In the genomic region with DNA sequence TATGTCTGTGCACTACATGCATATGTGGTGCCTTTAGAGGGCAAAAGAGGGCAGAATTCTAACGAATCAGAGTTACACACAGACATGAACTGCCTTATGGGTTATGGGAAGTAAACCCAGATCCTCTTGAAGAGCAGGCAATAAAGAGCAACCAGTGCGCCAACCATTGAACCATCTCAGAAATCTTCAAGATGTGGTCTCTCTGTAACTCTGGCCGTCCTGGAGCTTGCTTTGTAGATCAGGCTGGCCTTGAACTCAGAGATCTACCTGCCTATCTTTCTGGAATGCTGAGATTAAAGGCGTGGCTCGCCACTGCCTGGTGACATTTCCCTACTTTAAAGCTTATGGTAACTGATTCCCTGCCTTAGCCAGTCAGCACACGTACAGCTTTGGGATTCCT, we compare ENCODE assay signal across 8 mouse cellular contexts. TPM values are rescaled to one million over a fixed set of nuclear protein-coding genes. Genes with fewer than 3 reads are reported as not detected.
DNase-seq lines count a peak whose midpoint lies in the region; ATAC-seq lines count a peak whose summit lies in the region.

No protein-coding gene starts in this region.

- peak; percentile 11 for DNase-seq in thymus, postnatal 14 days
- no peak for DNase-seq in thymus, postnatal 10 days (ENCODE audit: low spot score in 2 of 2)
- DNase-seq in forebrain, embryonic 11.5 days (ENCODE audit: low spot score), result no peak
- DNase-seq in liver, embryonic 13.5 days, result no peak
- no peak for DNase-seq in ovary, postnatal 14 days (ENCODE audit: low spot score)
- DNase-seq in right cerebral cortex, postnatal 14 days, result no peak

- ATAC-seq in forebrain, embryonic 11.5 days (replicated peaks; ENCODE audit: low FRiP score), result no peak
- no peak for ATAC-seq in liver, embryonic 13.5 days (ENCODE audit: low read depth)
- no peak for ATAC-seq in granulocyte monocyte progenitor cell, adult 5-6 weeks (replicated peaks; ENCODE audit: poor library complexity, severe bottlenecking)
- ATAC-seq in monocyte, adult 5-6 weeks (replicated peaks; ENCODE audit: insufficient number of reproducible peaks, low FRiP score, low TSS enrichment, poor library complexity, severe bottlenecking), result no peak

- no peak overlapping the region; the same call in 1 of the 2 replicates for H3K9ac ChIP-seq in forebrain, embryonic 11.5 days (ENCODE audit: low read length)
- H3K9ac ChIP-seq in liver, embryonic 13.5 days, result peak overlapping the region; percentile 24; the same call in 1 of the 2 replicates

- no peak overlapping the region for H3K27ac ChIP-seq in forebrain, embryonic 11.5 days (ENCODE audit: low read depth, low read length)
- H3K27ac ChIP-seq in liver, embryonic 13.5 days, result peak overlapping the region; percentile 44; the same call in 1 of the 2 replicates

- H3K27me3 ChIP-seq in forebrain, embryonic 11.5 days (ENCODE audit: control insufficient read depth, insufficient read depth, low read length), result no peaks in the 10 kb centered on the region
- H3K27me3 ChIP-seq in liver, embryonic 13.5 days, result no peaks in the 10 kb centered on the region

- peak overlapping the region; percentile 57; the same call in 1 of the 2 replicates for H3K4me2 ChIP-seq in forebrain, embryonic 11.5 days (ENCODE audit: low read depth, low read length, severe bottlenecking)
- peak overlapping the region; percentile 83 for H3K4me2 ChIP-seq in liver, embryonic 13.5 days

- H3K36me3 ChIP-seq in forebrain, embryonic 11.5 days (ENCODE audit: control insufficient read depth, insufficient read depth, low read length), result no peaks in the 10 kb centered on the region
- H3K36me3 ChIP-seq in liver, embryonic 13.5 days, result peaks cover 29% of the 10 kb centered on the region

- H3K4me1 ChIP-seq in forebrain, embryonic 11.5 days (replicated peaks; ENCODE audit: control insufficient read depth, insufficient read depth, low read length), result peaks cover 8% of the 10 kb centered on the region
- peaks cover 42% of the 10 kb centered on the region for H3K4me1 ChIP-seq in liver, embryonic 13.5 days (replicated peaks)

- H3K4me3 ChIP-seq in forebrain, embryonic 11.5 days (ENCODE audit: low read depth, low read length), result peak overlapping the region; percentile 100
- peak overlapping the region; percentile 98 for H3K4me3 ChIP-seq in liver, embryonic 13.5 days (replicated peaks)

- no peaks in the 10 kb centered on the region for H3K9me3 ChIP-seq in forebrain, embryonic 11.5 days (ENCODE audit: control insufficient read depth, low read length)
- no peaks in the 10 kb centered on the region for H3K9me3 ChIP-seq in liver, embryonic 13.5 days (replicated peaks)

- 23% methylated on average over 6 of the region's 6 CpGs for whole genome bisulfite sequencing in forebrain, embryonic 11.5 days
- WGBS in liver, embryonic 13.5 days (ENCODE audit: insufficient replicate concordance), result 21% methylated on average over 6 of the region's 6 CpGs

RNA-seq across cellular contexts. Expression of gene Eif4g1, which starts 3.8 kb away (rescaled TPM):
- polyA plus RNA-seq in forebrain, embryonic 11.5 days (2014; fragmentation: Nextera tagmentation; extraction: Ambion mirVana), result 186 and 187 TPM in 2 replicates
- 99.1 and 114 TPM in 2 replicates for polyA plus RNA-seq in liver, embryonic 13.5 days (2015; fragmentation: Nextera tagmentation; extraction: Ambion mirVana)
- total RNA-seq in granulocyte monocyte progenitor cell, adult 5-6 weeks (2014; fragmentation: Nextera tagmentation), result 242 and 249 TPM in 2 replicates
- total RNA-seq in granulocyte monocyte progenitor cell, adult 5-6 weeks (2017), result 312 and 346 TPM in 2 replicates
- 140 to 207 TPM (median 147 TPM) in 3 replicates for total RNA-seq in monocyte, adult 5-6 weeks (2017)

RNA-seq across cellular contexts. Expression of gene Psmd2, which starts 20.4 kb away (rescaled TPM):
- polyA plus RNA-seq in forebrain, embryonic 11.5 days (2014; fragmentation: Nextera tagmentation; extraction: Ambion mirVana), result 469 and 503 TPM in 2 replicates
- 222 and 257 TPM in 2 replicates for polyA plus RNA-seq in liver, embryonic 13.5 days (2015; fragmentation: Nextera tagmentation; extraction: Ambion mirVana)
- total RNA-seq in granulocyte monocyte progenitor cell, adult 5-6 weeks (2014; fragmentation: Nextera tagmentation), result 144 and 149 TPM in 2 replicates
- 215 and 220 TPM in 2 replicates for total RNA-seq in granulocyte monocyte progenitor cell, adult 5-6 weeks (2017)
- total RNA-seq in monocyte, adult 5-6 weeks (2017), result 155 to 180 TPM (median 178 TPM) in 3 replicates

RNA-seq across cellular contexts. Expression of gene Fam131a, which starts 21.2 kb away (rescaled TPM):
- polyA plus RNA-seq in forebrain, embryonic 11.5 days (2014; fragmentation: Nextera tagmentation; extraction: Ambion mirVana), result 15.2 and 16.3 TPM in 2 replicates
- 1.0 TPM in 2 replicates for polyA plus RNA-seq in liver, embryonic 13.5 days (2015; fragmentation: Nextera tagmentation; extraction: Ambion mirVana)
- total RNA-seq in granulocyte monocyte progenitor cell, adult 5-6 weeks (2014; fragmentation: Nextera tagmentation), result 1.6 TPM in 1 of 2 replicates, not detected in the other
- 0.43 TPM in 1 of 2 replicates, not detected in the other for total RNA-seq in granulocyte monocyte progenitor cell, adult 5-6 weeks (2017)
- 1.8 to 5.8 TPM (median 3.5 TPM) in 3 replicates for total RNA-seq in monocyte, adult 5-6 weeks (2017)

RNA-seq across cellular contexts. Expression of gene Ece2, which starts 42.3 kb away (rescaled TPM):
- 4.9 and 5.6 TPM in 2 replicates for polyA plus RNA-seq in forebrain, embryonic 11.5 days (2014; fragmentation: Nextera tagmentation; extraction: Ambion mirVana)
- 0.20 and 0.39 TPM in 2 replicates for polyA plus RNA-seq in liver, embryonic 13.5 days (2015; fragmentation: Nextera tagmentation; extraction: Ambion mirVana)
- total RNA-seq in granulocyte monocyte progenitor cell, adult 5-6 weeks (2014; fragmentation: Nextera tagmentation), result 0.77 TPM in 1 of 2 replicates, not detected in the other
- 1.3 TPM in 1 of 2 replicates, not detected in the other for total RNA-seq in granulocyte monocyte progenitor cell, adult 5-6 weeks (2017)
- total RNA-seq in monocyte, adult 5-6 weeks (2017), result not detected in 3 replicates

RNA-seq across cellular contexts. Expression of gene Polr2h, which starts 45.6 kb away (rescaled TPM):
- 116 and 121 TPM in 2 replicates for polyA plus RNA-seq in forebrain, embryonic 11.5 days (2014; fragmentation: Nextera tagmentation; extraction: Ambion mirVana)
- polyA plus RNA-seq in liver, embryonic 13.5 days (2015; fragmentation: Nextera tagmentation; extraction: Ambion mirVana), result 59.1 and 64.7 TPM in 2 replicates
- total RNA-seq in granulocyte monocyte progenitor cell, adult 5-6 weeks (2014; fragmentation: Nextera tagmentation), result 62.4 and 81.5 TPM in 2 replicates
- total RNA-seq in granulocyte monocyte progenitor cell, adult 5-6 weeks (2017), result 61.8 and 91.6 TPM in 2 replicates
- 20.0 to 31.9 TPM (median 24.4 TPM) in 3 replicates for total RNA-seq in monocyte, adult 5-6 weeks (2017)
